Mouse (Mus musculus) spleen, adult 10 weeks (tissue): Measurements from ENCODE around the gene Vmn1r6. TPM values are rescaled to one million over a fixed set of nuclear protein-coding genes. Genes with fewer than 3 reads are reported as not detected.

Experiments
- polyA plus RNA-seq: library from polyadenylated mRNA; stranded (reverse); fragments of 350-450 nt; fragmentation: Illumina TruSeq; extraction: RNeasy Lipid Tissue Mini Kit (QIAGEN cat#74804); gene quantifications from one replicate; pipeline ENCODE4 v1.2.3, GENCODE M21; 2015; ENCODE audit warnings: low replicate concordance; ENCODE audit not compliant: insufficient read depth

Gene Vmn1r6
- not detected for polyA plus RNA-seq

DNA sequence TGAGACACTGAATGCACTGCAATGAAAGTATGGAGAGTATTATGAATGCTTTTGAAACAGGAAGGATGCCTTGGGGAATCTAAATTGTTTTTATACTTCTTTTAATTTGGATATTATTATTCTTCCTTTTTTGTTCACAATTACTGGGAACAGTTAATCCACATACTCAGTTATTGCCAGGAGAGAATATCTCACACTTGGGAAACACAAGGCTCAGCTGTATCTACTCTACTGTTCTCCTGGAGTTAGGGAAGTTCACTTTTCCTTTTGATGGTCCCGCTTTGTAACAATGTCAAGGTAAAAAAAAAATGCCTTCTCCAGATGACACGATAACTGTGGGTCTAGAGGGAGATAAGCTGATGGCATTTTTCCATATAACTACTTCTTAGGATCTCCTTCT, at the start of gene Vmn1r6:
Vmn1r6 (plus strand) TSS at position 301 of the 400 bp plus-strand sequence.

GRCm38 (mm10) chr6:56969973-56970372, 27.1 kb upstream of the Vmn1r6 start, which contains the start of gene Vmn1r5:
Gene Vmn1r5, plus strand, starts transcription at chr6:56970273.

DNA sequence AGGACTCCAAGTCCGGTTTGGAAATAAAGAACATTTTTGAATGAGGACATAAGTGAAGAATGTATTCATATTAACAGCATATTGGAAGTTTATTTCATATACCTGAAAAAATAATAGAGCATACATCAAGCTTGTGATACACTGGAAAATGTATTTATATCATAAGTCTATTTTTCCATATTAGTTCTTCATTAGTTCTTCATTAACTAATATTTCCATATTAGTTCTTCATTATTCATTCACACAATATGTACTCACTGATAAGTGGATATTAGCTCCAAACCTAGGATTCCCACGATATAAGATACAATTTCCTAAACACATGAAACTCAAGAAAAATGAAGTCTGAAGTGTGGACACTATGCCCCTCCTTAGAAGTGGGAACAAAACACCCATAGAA, 28.2 kb downstream of the Vmn1r6 start, which contains the start of gene Vmn1r7:
Vmn1r7 (minus strand) TSS at position 101 of the 400 bp plus-strand sequence.

DNA sequence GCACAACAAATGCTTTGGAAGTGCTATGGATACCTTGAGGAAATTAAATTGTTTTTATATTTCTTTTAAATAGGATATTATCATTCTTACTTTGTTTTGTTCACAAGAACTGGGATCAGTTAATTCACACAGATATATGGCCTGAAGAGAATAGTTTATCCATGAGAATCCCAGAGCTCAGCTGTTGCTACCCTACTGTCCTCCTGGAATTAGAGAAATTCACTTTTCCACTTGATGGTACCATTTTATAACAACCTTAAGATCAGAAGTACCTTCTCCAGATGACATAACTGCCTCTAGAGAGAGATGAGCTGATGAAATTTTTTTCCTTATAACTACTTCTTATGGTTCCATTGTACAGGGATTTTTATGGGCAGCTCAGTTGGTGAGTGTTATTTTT, 34.9 kb downstream of the Vmn1r6 start, which contains the start of gene Vmn1r8:
Vmn1r8 (plus strand) TSS at position 301 of the 400 bp plus-strand sequence.

Other genes starting within 250 kb of the Vmn1r6 start
- 49.2 TPM for gene Kbtbd2, start 199.4 kb upstream of the Vmn1r6 start, polyA plus RNA-seq
- 25.7 TPM for gene Fkbp9, start 165.2 kb upstream of the Vmn1r6 start, polyA plus RNA-seq
- 125 TPM for gene Nt5c3, start 73.3 kb upstream of the Vmn1r6 start, polyA plus RNA-seq
- gene Vmn1r4, start 73.2 kb upstream of the Vmn1r6 start, polyA plus RNA-seq, result 0.22 TPM
- gene Vmn1r5, start 27.0 kb upstream of the Vmn1r6 start, polyA plus RNA-seq, result not detected
- gene Vmn1r7, start 28.1 kb downstream of the Vmn1r6 start, polyA plus RNA-seq, result not detected
- gene Vmn1r8, start 35.0 kb downstream of the Vmn1r6 start, polyA plus RNA-seq, result not detected
- not detected for gene Vmn1r9, start 69.5 kb downstream of the Vmn1r6 start, polyA plus RNA-seq
- not detected for gene Vmn1r10, start 112.2 kb downstream of the Vmn1r6 start, polyA plus RNA-seq
- gene Vmn1r11, start 136.2 kb downstream of the Vmn1r6 start, polyA plus RNA-seq, result not detected
- not detected for gene Vmn1r12, start 159.7 kb downstream of the Vmn1r6 start, polyA plus RNA-seq
- gene Vmn1r13, start 206.0 kb downstream of the Vmn1r6 start, polyA plus RNA-seq, result not detected
- not detected for gene Vmn1r14, start 234.4 kb downstream of the Vmn1r6 start, polyA plus RNA-seq